Mouse (Mus musculus): ENCODE results near the gene Slit1. TPM values are rescaled to one million over a fixed set of nuclear protein-coding genes. Genes with fewer than 3 reads are reported as not detected.

Gene Slit1
- polyA plus RNA-seq, 1 experiment from 2014 or later = 17.4 TPM

DNA sequence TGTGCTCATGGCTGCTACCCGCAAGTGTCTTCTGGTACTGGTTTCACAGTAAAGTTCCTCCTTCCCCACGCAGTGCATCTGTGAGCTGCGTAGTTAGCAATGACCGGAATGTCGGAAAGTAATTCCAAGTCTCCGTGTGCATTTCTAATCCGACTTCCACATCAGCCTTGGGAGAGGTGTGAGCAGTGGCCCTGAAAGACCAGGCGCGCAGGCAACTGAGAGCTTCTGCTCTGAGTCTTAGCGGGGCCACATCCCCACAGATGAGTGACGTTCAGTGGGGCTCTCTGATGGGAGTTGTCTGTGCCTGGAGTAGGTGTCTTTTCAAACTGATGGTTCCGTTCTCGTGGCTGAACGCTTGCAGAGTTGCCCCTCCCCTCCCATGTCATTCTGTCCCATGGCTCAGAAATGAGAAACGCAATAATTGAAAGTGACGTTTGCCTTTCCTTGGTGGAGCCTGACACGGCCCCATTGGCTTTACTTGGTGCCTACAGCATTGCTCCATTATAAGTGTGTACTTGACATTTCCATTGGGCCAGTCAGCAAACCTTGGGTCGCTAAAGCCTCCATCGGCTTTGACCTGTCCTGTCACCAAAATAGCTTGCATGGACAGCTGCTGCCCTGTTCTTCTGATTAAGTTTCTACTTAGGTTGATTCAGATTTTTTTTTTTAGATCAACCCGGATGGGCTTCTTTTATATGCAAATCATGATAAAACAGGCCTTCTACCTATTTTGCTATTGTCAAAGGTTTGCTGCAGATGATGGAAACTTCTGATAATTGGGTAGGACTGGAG lies 155.8 kb downstream of the Slit1 start:
- H3K9ac ChIP-seq (ENCODE audit: low read depth, low read length) = no peak overlapping the region

DNA sequence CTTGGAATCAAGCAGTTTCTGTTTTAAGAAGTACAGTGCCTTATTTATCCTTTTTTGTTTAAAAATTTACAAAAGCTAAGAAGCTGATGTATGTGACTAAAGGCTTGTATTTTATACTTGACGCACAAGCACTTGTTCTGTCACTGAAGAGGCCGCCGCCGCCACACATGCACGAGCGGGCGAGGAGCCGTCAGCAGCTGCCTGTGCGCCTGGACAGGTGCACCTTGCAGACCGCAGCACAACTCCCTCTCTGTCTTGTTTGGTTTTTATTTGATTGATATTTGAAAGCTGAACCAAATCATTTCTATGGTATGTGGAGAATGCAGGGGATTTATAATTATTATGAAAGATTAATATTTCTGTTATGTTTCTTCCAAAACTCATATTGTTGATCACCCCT lies 156.7 kb downstream of the Slit1 start:
- Histone ChIP-seq H3K9me3 (ENCODE audit: control insufficient read depth, low read length) (no peaks in the 10 kb centered on the region), H3K27ac (ENCODE audit: low read depth, low read length) (no peak overlapping the region), H3K36me3 (ENCODE audit: control insufficient read depth, insufficient read depth, low read length) (peaks cover 20% of the 10 kb centered on the region), H3K4me3 (ENCODE audit: low read length) (no peak overlapping the region), H3K9ac (ENCODE audit: low read depth, low read length) (no peak overlapping the region), H3K27me3 (replicated peaks; ENCODE audit: control insufficient read depth, insufficient read depth, low read length) (no peaks in the 10 kb centered on the region), H3K4me1 (ENCODE audit: control insufficient read depth, insufficient read depth, low read depth, low read length) (no peaks in the 10 kb centered on the region), H3K4me2 (ENCODE audit: low read length) (no peak overlapping the region)
- 89% methylated on average over 10 of the region's 10 CpGs for WGBS
- ATAC-seq = no peak

More for the DNA sequence above, 155.8 kb downstream of the Slit1 start:
- no peaks in the 10 kb centered on the region for H3K9me3 ChIP-seq (ENCODE audit: control insufficient read depth, low read length)
- ATAC-seq = no peak
- H3K4me2 ChIP-seq (ENCODE audit: low read length) = no peak overlapping the region
- H3K27ac ChIP-seq (ENCODE audit: low read depth, low read length) = no peak overlapping the region
- H3K4me1 ChIP-seq (ENCODE audit: control insufficient read depth, insufficient read depth, low read depth, low read length) = peaks cover 5% of the 10 kb centered on the region; the same call in 1 of the 2 replicates
- no peak overlapping the region for H3K4me3 ChIP-seq (ENCODE audit: low read length)
- 85% methylated on average over 20 of the region's 20 CpGs for WGBS
- peaks cover 11% of the 10 kb centered on the region for H3K36me3 ChIP-seq (ENCODE audit: control insufficient read depth, insufficient read depth, low read length)
- no peaks in the 10 kb centered on the region for H3K27me3 ChIP-seq (replicated peaks; ENCODE audit: control insufficient read depth, insufficient read depth, low read length)

DNA sequence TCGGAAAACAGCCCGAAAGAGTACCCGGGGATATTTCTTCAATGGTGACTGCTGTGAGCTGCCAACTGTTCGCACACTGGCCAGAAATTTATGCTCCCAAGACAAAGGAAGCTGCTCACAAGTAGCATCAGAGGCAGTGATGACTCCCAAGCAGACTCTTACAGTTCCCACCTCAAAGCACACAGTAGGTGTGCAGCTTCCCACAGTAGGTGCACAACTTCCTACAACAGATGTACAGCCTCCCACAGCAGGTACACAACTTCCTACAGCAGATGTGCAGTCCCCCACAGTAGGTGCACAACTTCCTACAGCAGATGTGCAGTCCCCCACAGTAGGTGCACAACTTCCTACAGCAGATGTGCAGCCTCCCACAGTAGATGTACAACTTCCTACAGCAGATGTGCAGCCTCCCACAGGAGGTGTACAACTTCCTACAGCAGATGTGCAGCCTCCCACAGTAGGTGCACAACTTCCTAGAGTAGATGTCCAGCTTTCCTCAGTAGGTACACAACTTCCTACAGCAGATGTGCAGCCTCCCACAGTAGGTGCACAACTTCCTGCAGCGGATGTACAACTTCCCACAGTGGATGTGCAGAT lies 160.4 kb downstream of the Slit1 start:
- no peak overlapping the region for H3K4me2 ChIP-seq (ENCODE audit: low read length)
- H3K27ac ChIP-seq (ENCODE audit: low read depth, low read length) = no peak overlapping the region
- no peak overlapping the region for H3K4me3 ChIP-seq (ENCODE audit: low read length)
- H3K9me3 ChIP-seq (ENCODE audit: control insufficient read depth, low read length) = no peaks in the 10 kb centered on the region
- no peak overlapping the region for H3K9ac ChIP-seq (ENCODE audit: low read depth, low read length)
- peaks cover 22% of the 10 kb centered on the region for H3K36me3 ChIP-seq (ENCODE audit: control insufficient read depth, insufficient read depth, low read length)
- over 99% methylated on average over 5 of the region's 5 CpGs for WGBS
- ATAC-seq = no peak
- no peaks in the 10 kb centered on the region for H3K4me1 ChIP-seq (ENCODE audit: control insufficient read depth, insufficient read depth, low read depth, low read length)
- H3K27me3 ChIP-seq (replicated peaks; ENCODE audit: control insufficient read depth, insufficient read depth, low read length) = no peaks in the 10 kb centered on the region

DNA sequence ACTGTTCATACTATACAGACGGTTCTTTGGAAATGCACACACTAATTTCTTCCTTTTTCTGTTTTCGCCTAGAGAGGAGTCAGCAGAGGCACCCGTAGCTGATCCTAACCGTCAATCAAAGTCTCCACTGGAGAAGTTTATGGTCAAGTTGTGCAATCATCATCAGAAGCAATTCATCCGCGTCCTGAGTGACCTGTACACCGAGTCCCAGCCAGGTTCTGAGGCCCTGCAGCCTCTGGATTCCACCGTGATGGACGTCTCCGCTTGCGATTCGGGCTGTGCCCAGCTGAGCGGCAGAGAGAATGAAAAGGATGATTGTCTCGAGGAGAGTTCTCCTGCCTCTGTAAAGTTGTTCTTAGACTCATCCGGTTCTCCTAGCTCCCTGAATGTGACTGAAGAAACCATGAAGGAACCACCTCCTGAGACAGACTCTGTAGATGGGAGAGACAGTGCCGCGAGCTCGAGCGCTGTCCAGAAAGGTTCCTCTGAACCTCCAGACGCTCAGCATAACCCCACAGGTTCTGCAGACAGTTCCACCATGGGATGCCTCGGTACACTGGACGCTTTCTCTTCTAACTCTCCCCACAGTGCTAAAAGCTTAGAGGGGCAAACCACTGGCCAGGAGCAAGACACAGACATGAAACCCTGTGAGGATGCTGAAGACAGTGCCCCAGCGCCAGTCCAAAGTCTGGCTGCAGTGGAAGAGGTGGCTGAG lies 161.6 kb downstream of the Slit1 start, which contains the start of gene Gm340:
Gene Gm340, plus strand, starts transcription at position 665 of the 715 bp plus-strand sequence.
- Histone ChIP-seq H3K9ac (ENCODE audit: low read depth, low read length) (no peak within 1 kb of the TSS), H3K27ac (ENCODE audit: low read depth, low read length) (no peak within 1 kb of the TSS), H3K9me3 (ENCODE audit: control insufficient read depth, low read length) (no peaks in the 10 kb centered on the region), H3K4me2 (ENCODE audit: low read length) (no peak within 1 kb of the TSS), H3K4me3 (ENCODE audit: low read length) (no peak within 1 kb of the TSS), H3K4me1 (ENCODE audit: control insufficient read depth, insufficient read depth, low read depth, low read length) (no peaks in the 10 kb centered on the region), H3K27me3 (replicated peaks; ENCODE audit: control insufficient read depth, insufficient read depth, low read length) (no peaks in the 10 kb centered on the region), H3K36me3 (ENCODE audit: control insufficient read depth, insufficient read depth, low read length) (peaks cover 22% of the 10 kb centered on the region)
- 93% methylated on average over 23 of the region's 23 CpGs for WGBS
- ATAC-seq = no peak

DNA sequence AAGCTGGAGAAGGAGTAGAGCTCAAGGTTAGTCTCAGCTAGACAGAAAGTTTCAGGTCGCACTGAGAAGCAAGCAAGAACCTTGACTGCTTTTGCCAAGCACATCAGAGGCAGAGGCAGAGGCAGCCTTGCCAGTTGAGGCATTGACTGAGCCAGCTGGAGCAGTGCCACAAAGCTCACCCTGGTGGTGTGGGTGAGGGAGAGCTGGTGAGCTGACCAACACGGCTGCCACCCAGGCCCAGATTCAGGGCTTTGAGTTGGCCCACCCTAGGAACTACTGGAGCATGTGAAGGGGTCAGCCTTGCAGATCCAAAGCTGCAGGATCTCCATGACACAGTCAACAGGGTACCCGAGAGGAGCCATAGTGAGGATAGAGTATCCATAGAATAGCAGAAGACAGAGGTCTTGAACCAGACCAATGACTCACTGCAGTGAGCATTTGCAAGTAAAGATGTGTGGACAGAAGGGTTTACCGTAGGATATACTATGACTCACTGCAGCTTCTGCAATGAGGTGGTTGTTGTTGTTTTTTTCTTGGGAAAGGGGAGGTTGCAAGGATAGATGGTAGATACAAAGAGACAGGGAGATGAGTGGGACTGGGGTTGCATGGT lies 164.0 kb downstream of the Slit1 start:
- H3K4me3 ChIP-seq (ENCODE audit: low read length) = no peak overlapping the region
- peaks cover 22% of the 10 kb centered on the region for H3K36me3 ChIP-seq (ENCODE audit: control insufficient read depth, insufficient read depth, low read length)
- no peak for ATAC-seq
- no peak overlapping the region for H3K9ac ChIP-seq (ENCODE audit: low read depth, low read length)
- no peak overlapping the region for H3K4me2 ChIP-seq (ENCODE audit: low read length)
- 82% methylated on average over 4 of the region's 4 CpGs for WGBS
- H3K9me3 ChIP-seq (ENCODE audit: control insufficient read depth, low read length) = no peaks in the 10 kb centered on the region
- H3K27me3 ChIP-seq (replicated peaks; ENCODE audit: control insufficient read depth, insufficient read depth, low read length) = no peaks in the 10 kb centered on the region
- H3K4me1 ChIP-seq (ENCODE audit: control insufficient read depth, insufficient read depth, low read depth, low read length) = no peaks in the 10 kb centered on the region
- no peak overlapping the region for H3K27ac ChIP-seq (ENCODE audit: low read depth, low read length)

DNA sequence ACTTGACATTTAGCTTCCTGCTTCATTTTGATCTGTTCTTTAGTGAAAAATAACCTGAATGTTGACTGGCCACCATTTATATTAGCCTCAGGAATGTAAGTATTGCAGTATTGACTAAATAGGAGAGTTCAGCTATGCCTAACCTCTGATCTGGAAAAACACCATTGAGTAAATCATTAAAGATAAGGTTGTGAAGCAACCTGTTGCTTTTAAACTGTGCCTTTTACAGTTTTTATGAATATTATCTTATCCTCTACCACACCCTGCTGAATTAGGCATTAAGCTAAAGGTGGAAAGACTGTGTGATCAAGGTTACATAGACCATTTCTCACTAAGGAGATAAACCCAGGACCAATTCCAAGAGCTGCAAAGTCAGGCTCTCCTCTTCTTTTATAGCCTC lies 165.9 kb downstream of the Slit1 start:
- Histone ChIP-seq H3K36me3 (ENCODE audit: control insufficient read depth, insufficient read depth, low read length) (peaks cover 11% of the 10 kb centered on the region), H3K27ac (ENCODE audit: low read depth, low read length) (no peak overlapping the region), H3K27me3 (replicated peaks; ENCODE audit: control insufficient read depth, insufficient read depth, low read length) (no peaks in the 10 kb centered on the region), H3K4me1 (ENCODE audit: control insufficient read depth, insufficient read depth, low read depth, low read length) (no peaks in the 10 kb centered on the region), H3K9ac (ENCODE audit: low read depth, low read length) (no peak overlapping the region), H3K4me3 (ENCODE audit: low read length) (no peak overlapping the region), H3K4me2 (ENCODE audit: low read length) (no peak overlapping the region), H3K9me3 (ENCODE audit: control insufficient read depth, low read length) (no peaks in the 10 kb centered on the region)
- ATAC-seq = no peak

DNA sequence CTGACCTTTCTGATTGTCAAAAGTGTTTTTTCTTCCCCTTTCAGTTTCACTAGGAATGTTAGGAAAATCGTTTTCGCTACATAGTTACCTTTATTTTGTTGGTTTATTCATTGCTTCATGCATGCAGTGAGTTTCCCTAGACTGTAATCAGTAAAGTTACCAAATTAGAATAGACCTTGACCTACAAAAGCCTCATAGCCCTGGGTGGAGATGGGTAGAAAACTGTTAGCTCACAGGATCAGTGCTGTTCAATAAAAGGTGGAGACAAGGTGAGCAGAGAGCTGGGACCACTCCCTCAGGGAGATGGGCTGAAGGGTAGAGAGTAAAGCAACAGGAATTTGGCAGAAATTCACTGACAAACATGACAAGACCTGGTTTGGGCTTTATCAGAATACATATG lies 169.8 kb downstream of the Slit1 start:
- ATAC-seq = no peak
- Histone ChIP-seq H3K4me3 (ENCODE audit: low read length) (no peak overlapping the region), H3K27ac (ENCODE audit: low read depth, low read length) (no peak overlapping the region), H3K4me2 (ENCODE audit: low read length) (no peak overlapping the region), H3K4me1 (ENCODE audit: control insufficient read depth, insufficient read depth, low read depth, low read length) (no peaks in the 10 kb centered on the region), H3K36me3 (ENCODE audit: control insufficient read depth, insufficient read depth, low read length) (no peaks in the 10 kb centered on the region), H3K27me3 (replicated peaks; ENCODE audit: control insufficient read depth, insufficient read depth, low read length) (no peaks in the 10 kb centered on the region), H3K9me3 (ENCODE audit: control insufficient read depth, low read length) (no peaks in the 10 kb centered on the region), H3K9ac (ENCODE audit: low read depth, low read length) (no peak overlapping the region)
- WGBS = 92% methylated on average over 2 of the region's 2 CpGs

DNA sequence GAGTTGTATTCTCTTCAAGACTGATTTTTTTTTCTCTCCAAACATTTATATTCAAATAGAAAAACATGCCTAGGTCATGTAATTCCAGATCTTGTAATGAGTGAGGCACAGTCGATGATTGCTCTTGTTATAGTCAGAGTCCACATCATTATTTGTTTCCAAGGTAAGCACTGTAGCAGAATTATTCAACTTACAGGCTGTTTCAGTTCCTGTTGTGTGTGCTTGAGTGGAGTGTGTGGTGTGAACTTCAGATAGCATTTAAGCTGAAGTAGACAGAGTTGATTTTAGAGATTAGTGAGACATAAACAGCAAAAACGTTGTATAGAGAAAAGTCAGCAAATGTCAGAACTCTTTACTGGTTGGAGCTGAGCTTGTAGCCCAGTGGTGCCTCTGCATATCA lies 174.7 kb downstream of the Slit1 start:
- H3K9me3 ChIP-seq (ENCODE audit: control insufficient read depth, low read length) = no peaks in the 10 kb centered on the region
- WGBS = 71% methylated on average over 2 of the region's 2 CpGs
- H3K27ac ChIP-seq (ENCODE audit: low read depth, low read length) = no peak overlapping the region
- ATAC-seq = no peak
- no peaks in the 10 kb centered on the region for H3K36me3 ChIP-seq (ENCODE audit: control insufficient read depth, insufficient read depth, low read length)
- H3K4me1 ChIP-seq (ENCODE audit: control insufficient read depth, insufficient read depth, low read depth, low read length) = no peaks in the 10 kb centered on the region
- H3K27me3 ChIP-seq (replicated peaks; ENCODE audit: control insufficient read depth, insufficient read depth, low read length) = no peaks in the 10 kb centered on the region
- no peak overlapping the region for H3K4me3 ChIP-seq (ENCODE audit: low read length)
- no peak overlapping the region for H3K9ac ChIP-seq (ENCODE audit: low read depth, low read length)
- no peak overlapping the region for H3K4me2 ChIP-seq (ENCODE audit: low read length)

DNA sequence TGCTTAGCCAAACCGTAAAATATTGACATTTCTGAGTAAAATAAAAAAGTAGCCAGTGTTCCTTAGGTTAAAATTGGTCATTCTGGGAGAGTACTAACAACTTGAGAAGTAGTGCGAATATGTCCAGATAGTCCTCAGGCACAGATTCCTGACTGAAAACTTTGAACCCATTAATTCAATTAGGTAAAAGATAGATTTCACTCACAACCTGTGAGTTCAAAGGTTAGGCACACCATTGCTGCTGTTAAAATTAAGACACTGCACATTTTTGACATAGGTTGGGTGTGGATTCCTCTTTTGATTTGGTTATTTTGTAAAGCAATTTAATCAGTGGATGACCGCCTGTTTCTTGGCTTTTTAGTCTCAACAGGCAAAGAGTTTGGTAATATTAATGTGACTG lies 182.6 kb downstream of the Slit1 start:
- no peaks in the 10 kb centered on the region for H3K27me3 ChIP-seq (replicated peaks; ENCODE audit: control insufficient read depth, insufficient read depth, low read length)
- no peaks in the 10 kb centered on the region for H3K4me1 ChIP-seq (ENCODE audit: control insufficient read depth, insufficient read depth, low read depth, low read length)
- H3K4me3 ChIP-seq (ENCODE audit: low read length) = no peak overlapping the region
- 95% methylated on average over 3 of the region's 3 CpGs for WGBS
- H3K36me3 ChIP-seq (ENCODE audit: control insufficient read depth, insufficient read depth, low read length) = peaks cover 11% of the 10 kb centered on the region
- H3K9me3 ChIP-seq (ENCODE audit: control insufficient read depth, low read length) = no peaks in the 10 kb centered on the region
- H3K9ac ChIP-seq (ENCODE audit: low read depth, low read length) = no peak overlapping the region
- H3K4me2 ChIP-seq (ENCODE audit: low read length) = no peak overlapping the region
- no peak for ATAC-seq
- no peak overlapping the region for H3K27ac ChIP-seq (ENCODE audit: low read depth, low read length)

Data from hindbrain, embryonic 16.5 days (tissue).